ENCODE assay signal across 11 mouse cellular contexts in genomic region chr17:10040951-10041359, GRCm38 (mm10).
DNase-seq lines count a peak whose midpoint lies in the region; ATAC-seq lines count a peak whose summit lies in the region.
"Had no signal": no experiment of that assay in that cellular context is flagged by ENCODE, and none has a peak within 500 bp of the region (broad histone marks: within the 10 kb centered on the region; RNA-seq: fewer than 3 reads in every experiment).

No protein-coding gene starts in this region.

- H3K27ac ChIP-seq in embryonic facial prominence, embryonic 14.5 days (replicated peaks; ENCODE audit: low read depth, low read length), result no peak overlapping the region
- H3K27ac ChIP-seq in midbrain, embryonic 15.5 days, result no peak overlapping the region
- H3K27ac ChIP-seq: embryonic facial prominence, embryonic 15.5 days; hindbrain, embryonic 13.5 days; limb, embryonic 15.5 days had no signal

- no peak overlapping the region for H3K4me2 ChIP-seq in embryonic facial prominence, embryonic 14.5 days (ENCODE audit: low read depth, low read length)
- no peak overlapping the region for H3K4me2 ChIP-seq in midbrain, embryonic 15.5 days
- H3K4me2 ChIP-seq: embryonic facial prominence, embryonic 15.5 days; hindbrain, embryonic 13.5 days; limb, embryonic 15.5 days had no signal

- WGBS in embryonic facial prominence, embryonic 14.5 days, result 60% methylated on average over 4 of the region's 4 CpGs
- WGBS in midbrain, embryonic 15.5 days, result 87% methylated on average over 4 of the region's 4 CpGs

- no peaks in the 10 kb centered on the region for H3K27me3 ChIP-seq in embryonic facial prominence, embryonic 14.5 days (replicated peaks; ENCODE audit: control insufficient read depth, insufficient read depth, low read length)
- no peaks in the 10 kb centered on the region for H3K27me3 ChIP-seq in midbrain, embryonic 15.5 days (replicated peaks)
- H3K27me3 ChIP-seq: embryonic facial prominence, embryonic 15.5 days; hindbrain, embryonic 13.5 days; limb, embryonic 15.5 days had no signal

- H3K4me3 ChIP-seq in embryonic facial prominence, embryonic 14.5 days (ENCODE audit: low read depth, low read length), result no peak overlapping the region
- H3K4me3 ChIP-seq in midbrain, embryonic 15.5 days, result no peak overlapping the region
- H3K4me3 ChIP-seq: embryonic facial prominence, embryonic 15.5 days; hindbrain, embryonic 13.5 days; limb, embryonic 15.5 days had no signal

- ATAC-seq in embryonic facial prominence, embryonic 14.5 days (ENCODE audit: low read depth), result no peak
- ATAC-seq in midbrain, embryonic 15.5 days (replicated peaks), result no peak

- no peaks in the 10 kb centered on the region for H3K36me3 ChIP-seq in embryonic facial prominence, embryonic 14.5 days (ENCODE audit: control insufficient read depth, insufficient read depth, low read length)
- H3K36me3 ChIP-seq in midbrain, embryonic 15.5 days (replicated peaks), result no peaks in the 10 kb centered on the region
- H3K36me3 ChIP-seq: embryonic facial prominence, embryonic 15.5 days; hindbrain, embryonic 13.5 days; limb, embryonic 15.5 days had no signal

- no peaks in the 10 kb centered on the region for H3K9me3 ChIP-seq in embryonic facial prominence, embryonic 14.5 days (ENCODE audit: control insufficient read depth, low read length)
- no peaks in the 10 kb centered on the region for H3K9me3 ChIP-seq in midbrain, embryonic 15.5 days
- H3K9me3 ChIP-seq: embryonic facial prominence, embryonic 15.5 days; hindbrain, embryonic 13.5 days; limb, embryonic 15.5 days had no signal

- H3K4me1 ChIP-seq in embryonic facial prominence, embryonic 14.5 days (ENCODE audit: control insufficient read depth, insufficient read depth, low read length), result no peaks in the 10 kb centered on the region
- H3K4me1 ChIP-seq in midbrain, embryonic 15.5 days, result no peaks in the 10 kb centered on the region
- H3K4me1 ChIP-seq: embryonic facial prominence, embryonic 15.5 days; hindbrain, embryonic 13.5 days; limb, embryonic 15.5 days had no signal

- no peak overlapping the region for H3K9ac ChIP-seq in embryonic facial prominence, embryonic 14.5 days (ENCODE audit: low read depth, low read length)
- no peak overlapping the region for H3K9ac ChIP-seq in midbrain, embryonic 15.5 days
- H3K9ac ChIP-seq: embryonic facial prominence, embryonic 15.5 days; hindbrain, embryonic 13.5 days; limb, embryonic 15.5 days had no signal

- DNase-seq in gastrocnemius, adult 18-20 months (ENCODE audit: low spot score), result peak; percentile 11
- DNase-seq in gastrocnemius, postnatal 10 days, result no peak
- peak; percentile 51 for DNase-seq in embryonic facial prominence, embryonic 14.5 days (ENCODE audit: low spot score)
- DNase-seq in kidney, adult 9 months, result peak; percentile 63
- peak; percentile 83 for DNase-seq in lung, postnatal 36 days
- DNase-seq in right cerebral cortex, postnatal 36 days (ENCODE audit: low spot score in 2 of 2), result no peak
- no peak for DNase-seq in cerebellum, postnatal 14 days

Comparison
In these comparisons a context has a peak if more than half of its experiments do, and no peak if none do; other contexts are left out.
1. DNase-seq: peak in gastrocnemius, adult 18-20 months (single experiment), embryonic facial prominence, embryonic 14.5 days (single experiment), kidney, adult 9 months (single experiment) and lung, postnatal 36 days (single experiment); none in gastrocnemius, postnatal 10 days (single experiment), right cerebral cortex, postnatal 36 days (0 of 2) and cerebellum, postnatal 14 days (0 of 2).